Mouse (Mus musculus) kidney, embryonic 15.5 days (tissue): ENCODE measurements around the gene Ccdc91. TPM values are rescaled to one million over a fixed set of nuclear protein-coding genes. Genes with fewer than 3 reads are reported as not detected.

ENCODE experiments used
- ATAC-seq: fragments of 200-750 bp; cut with Nextera tagmentation; replicated peaks from 2 replicates; pipeline ENCODE4 v1.8.0; 2017; ENCODE audit warnings: moderate TSS enrichment; ENCODE audit not compliant: low FRiP score
- H3K27ac ChIP-seq: fragments of 300-500 bp; sonication (generic); 2 replicates; pipeline ENCODE4 v1.5.1; 2015; ENCODE audit warnings: mild to moderate bottlenecking, inconsistent platforms
- H3K27me3 ChIP-seq: fragments of 300-500 bp; sonication (generic); 2 replicates; pipeline ENCODE4 v1.6.1; 2015; ENCODE audit warnings: inconsistent platforms
- H3K36me3 ChIP-seq: fragments of 300-500 bp; sonication (generic); 2 replicates; pipeline ENCODE4 v1.6.1; 2015; ENCODE audit warnings: inconsistent platforms
- H3K4me1 ChIP-seq: fragments of 300-500 bp; sonication (generic); 2 replicates; pipeline ENCODE4 v1.6.1; 2015; ENCODE audit warnings: inconsistent platforms
- H3K4me2 ChIP-seq: fragments of 300-500 bp; sonication (generic); 2 replicates; pipeline ENCODE4 v1.6.1; 2015; ENCODE audit warnings: moderate library complexity, mild to moderate bottlenecking, inconsistent platforms
- H3K4me3 ChIP-seq: fragments of 300-500 bp; sonication (generic); replicated peaks from 2 replicates; pipeline ENCODE4 v1.5.1; 2015; ENCODE audit warnings: mild to moderate bottlenecking, inconsistent platforms
- H3K9ac ChIP-seq: fragments of 300-500 bp; sonication (generic); 2 replicates; pipeline ENCODE4 v1.6.1; 2015; ENCODE audit warnings: mild to moderate bottlenecking, inconsistent platforms
- H3K9me3 ChIP-seq: fragments of 300-500 bp; sonication (generic); replicated peaks from 2 replicates; pipeline ENCODE4 v1.6.1; 2016; ENCODE audit warnings: inconsistent platforms
- WGBS: fragments of 180-500 bp; shearing (Covaris S2); methylation state at CpG from one replicate; pipeline ENCODE4 v1.1.7; 2015; ENCODE audit warnings: mixed read lengths; 5-methylcytosine and 5-hydroxymethylcytosine counted together
- polyA plus RNA-seq: library from polyadenylated mRNA; unstranded; fragments of >200 nt; fragmentation: Nextera tagmentation; extraction: Ambion mirVana; gene quantifications from 2 replicates; pipeline ENCODE4 v1.2.1, GENCODE M21; 2015

Gene Ccdc91
- polyA plus RNA-seq: 25.2 and 29.3 TPM in 2 replicates

DNA sequence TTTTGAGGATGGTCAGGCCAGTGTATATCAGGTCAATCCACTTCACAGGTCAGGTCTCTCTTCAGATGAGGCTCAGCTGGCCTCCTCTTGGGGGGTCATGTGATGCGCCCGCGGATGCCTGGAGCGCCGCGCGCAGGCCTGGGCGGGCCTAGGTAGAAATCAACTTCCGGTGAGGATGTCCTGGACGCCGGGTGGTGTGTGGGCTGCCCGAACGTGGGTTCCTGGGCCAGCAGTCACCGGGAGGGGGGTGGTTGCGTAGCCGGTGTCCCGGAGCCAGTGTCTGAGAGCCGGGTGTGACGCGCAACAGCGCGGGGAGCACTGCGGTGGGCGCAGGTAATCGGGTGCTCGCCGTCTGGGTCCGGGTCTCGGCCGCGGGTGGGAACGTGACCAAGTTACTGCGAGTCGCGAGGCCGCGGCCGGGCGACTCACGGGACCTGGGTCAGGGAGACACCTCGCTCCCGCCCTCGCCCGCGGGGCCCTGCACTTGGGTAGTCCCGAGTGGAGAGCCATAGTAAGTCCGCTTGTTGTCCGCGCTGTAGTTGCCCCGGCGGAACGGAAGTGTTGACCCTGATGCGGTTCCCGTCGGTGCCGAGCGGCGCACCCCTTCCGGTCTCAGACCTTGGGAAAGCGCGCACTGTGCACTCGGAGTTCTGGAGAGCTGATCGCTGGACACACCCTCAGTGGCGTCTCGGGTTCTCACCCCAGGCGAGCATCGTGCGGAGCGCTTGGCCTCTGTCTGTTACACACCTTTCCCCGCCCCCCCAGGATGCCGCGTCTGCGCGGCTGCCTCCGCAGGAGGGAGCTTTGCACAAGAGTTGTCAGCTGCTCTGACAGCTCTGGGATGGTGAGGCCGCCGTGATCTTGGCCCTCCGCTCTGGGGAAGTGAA, at the start of gene Ccdc91:
Gene Ccdc91 (plus strand): TSS at position 102 of the 887 bp plus-strand sequence.
- Histone ChIP-seq H3K9ac (peak within 1 kb of the TSS; percentile 73), H3K4me1 (peaks cover 8% of the 10 kb centered on the region), H3K9me3 (no peaks in the 10 kb centered on the region), H3K4me2 (peak within 1 kb of the TSS; percentile 85), H3K4me3 (peak within 1 kb of the TSS; percentile 76), H3K27me3 (no peaks in the 10 kb centered on the region), H3K36me3 (no peaks in the 10 kb centered on the region), H3K27ac (peak within 1 kb of the TSS; percentile 87)
- WGBS: under 1% methylated on average over 75 of the region's 78 CpGs
- ATAC-seq: peak; percentile 99

DNA sequence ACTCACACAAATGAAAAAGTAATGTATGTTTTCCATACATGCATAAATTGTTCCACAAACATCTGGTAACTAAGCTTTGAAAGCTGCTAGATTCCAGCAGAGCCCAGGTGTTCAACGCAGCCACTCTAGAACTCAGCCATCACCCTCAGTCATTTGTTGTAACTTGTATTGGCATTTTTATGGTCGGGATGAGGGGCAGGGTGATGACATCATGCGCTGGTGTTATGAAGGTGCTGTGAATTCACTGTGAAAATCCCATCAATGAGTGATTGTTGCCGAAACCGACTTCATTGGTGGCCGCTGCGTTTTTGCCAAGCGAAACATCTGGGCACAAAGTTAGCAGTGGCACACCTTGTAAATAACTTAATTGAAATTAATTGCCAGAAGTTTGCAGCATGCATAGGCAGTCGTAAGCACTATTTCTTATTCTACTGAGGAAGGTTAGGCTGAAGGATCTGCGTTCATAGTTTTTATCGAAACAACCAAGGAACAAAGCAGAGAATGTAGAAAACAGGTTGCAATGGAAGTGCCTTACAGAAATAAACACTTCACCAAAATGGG, 48.6 kb upstream of the Ccdc91 start:
- Histone ChIP-seq H3K4me1 (no peaks in the 10 kb centered on the region), H3K4me3 (no peak overlapping the region), H3K9ac (no peak overlapping the region), H3K9me3 (no peaks in the 10 kb centered on the region), H3K36me3 (no peaks in the 10 kb centered on the region), H3K27me3 (no peaks in the 10 kb centered on the region), H3K4me2 (no peak overlapping the region), H3K27ac (no peak overlapping the region)
- ATAC-seq: no peak
- 82% methylated on average over 11 of the region's 11 CpGs for WGBS

DNA sequence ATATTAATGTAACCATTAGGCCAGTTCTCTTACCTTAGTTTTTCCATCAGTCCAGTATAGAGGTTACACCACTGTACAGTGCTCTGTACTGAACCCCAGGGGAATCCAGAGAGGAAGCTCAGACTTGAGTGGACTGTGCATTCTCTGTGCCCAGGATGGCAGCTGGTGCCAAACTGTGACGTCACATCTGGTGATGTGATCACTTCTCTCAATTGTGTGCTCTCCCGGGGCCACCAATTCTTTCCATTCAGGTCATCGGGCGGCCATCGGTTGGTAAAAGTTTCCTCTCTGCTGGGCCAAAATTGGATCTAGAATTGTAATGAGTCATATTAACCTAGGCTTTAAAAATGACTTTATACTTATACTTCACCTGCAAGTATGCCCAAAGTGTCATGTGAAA, 19.9 kb upstream of the Ccdc91 start:
- no peak for ATAC-seq
- 85% methylated on average over 5 of the region's 5 CpGs for WGBS

DNA sequence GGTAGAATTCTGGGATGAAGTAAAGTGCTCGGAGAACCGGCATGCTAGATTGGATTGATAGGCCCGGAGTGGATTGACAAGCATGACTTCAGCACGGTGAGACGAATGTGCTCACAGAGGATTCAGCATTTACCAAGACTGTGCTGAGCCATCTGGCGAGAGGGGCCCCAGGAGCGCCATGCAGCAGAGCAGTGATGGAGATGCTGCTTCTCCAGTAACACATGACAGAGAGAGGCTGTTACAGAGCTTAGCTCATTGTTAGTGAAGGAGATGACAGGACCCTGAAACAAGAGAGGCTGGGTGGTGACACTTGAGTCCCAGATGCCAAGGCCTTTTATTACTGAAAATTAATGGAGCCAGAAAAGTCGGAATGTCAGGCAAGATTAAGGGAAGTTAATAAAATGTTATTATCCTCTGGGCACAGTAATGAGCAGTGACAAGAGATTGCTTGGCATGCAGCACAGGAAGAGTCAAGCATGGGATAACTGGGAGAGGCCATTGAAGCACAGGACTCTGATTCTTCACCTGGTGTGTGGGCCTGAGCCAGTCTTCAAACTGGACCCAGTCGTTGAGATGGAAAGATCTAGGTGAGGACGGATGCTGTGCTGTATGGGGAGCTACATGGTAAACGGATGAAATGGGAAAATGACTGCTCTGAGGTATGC, 16.9 kb upstream of the Ccdc91 start:
- Histone ChIP-seq H3K4me2 (no peak overlapping the region), H3K27ac (no peak overlapping the region), H3K4me1 (no peaks in the 10 kb centered on the region), H3K9ac (no peak overlapping the region), H3K4me3 (no peak overlapping the region), H3K9me3 (no peaks in the 10 kb centered on the region), H3K36me3 (no peaks in the 10 kb centered on the region), H3K27me3 (no peaks in the 10 kb centered on the region)
- peak; percentile 94 for ATAC-seq
- 47% methylated on average over 11 of the region's 11 CpGs for WGBS

More for the DNA sequence above, 19.9 kb upstream of the Ccdc91 start:
- no peaks in the 10 kb centered on the region for H3K9me3 ChIP-seq
- H3K36me3 ChIP-seq: no peaks in the 10 kb centered on the region
- no peaks in the 10 kb centered on the region for H3K4me1 ChIP-seq
- no peak overlapping the region for H3K9ac ChIP-seq
- H3K27me3 ChIP-seq: no peaks in the 10 kb centered on the region
- no peak overlapping the region for H3K4me3 ChIP-seq
- no peak overlapping the region for H3K27ac ChIP-seq
- H3K4me2 ChIP-seq: no peak overlapping the region

- no peaks in the 10 kb centered on the region for H3K27me3 ChIP-seq
- no peaks in the 10 kb centered on the region for H3K36me3 ChIP-seq
- ATAC-seq: no peak
- no peak overlapping the region for H3K4me2 ChIP-seq
- H3K4me1 ChIP-seq: no peaks in the 10 kb centered on the region
- H3K27ac ChIP-seq: no peak overlapping the region
- 52% methylated on average over 5 of the region's 5 CpGs for WGBS
- H3K9ac ChIP-seq: no peak overlapping the region
- H3K4me3 ChIP-seq: no peak overlapping the region
- no peaks in the 10 kb centered on the region for H3K9me3 ChIP-seq
Observed at GRCm38 (mm10) chr6:147470016-147470415, 5.6 kb upstream of the Ccdc91 start.

GRCm38 (mm10) chr6:147481141-147481540, 5.5 kb downstream of the Ccdc91 start:
- Histone ChIP-seq H3K27ac (no peak overlapping the region), H3K36me3 (no peaks in the 10 kb centered on the region), H3K4me1 (peaks cover 5% of the 10 kb centered on the region), H3K9me3 (no peaks in the 10 kb centered on the region), H3K27me3 (no peaks in the 10 kb centered on the region), H3K4me2 (no peak overlapping the region), H3K4me3 (no peak overlapping the region), H3K9ac (no peak overlapping the region)
- 92% methylated on average over 5 of the region's 5 CpGs for WGBS
- ATAC-seq: no peak

DNA sequence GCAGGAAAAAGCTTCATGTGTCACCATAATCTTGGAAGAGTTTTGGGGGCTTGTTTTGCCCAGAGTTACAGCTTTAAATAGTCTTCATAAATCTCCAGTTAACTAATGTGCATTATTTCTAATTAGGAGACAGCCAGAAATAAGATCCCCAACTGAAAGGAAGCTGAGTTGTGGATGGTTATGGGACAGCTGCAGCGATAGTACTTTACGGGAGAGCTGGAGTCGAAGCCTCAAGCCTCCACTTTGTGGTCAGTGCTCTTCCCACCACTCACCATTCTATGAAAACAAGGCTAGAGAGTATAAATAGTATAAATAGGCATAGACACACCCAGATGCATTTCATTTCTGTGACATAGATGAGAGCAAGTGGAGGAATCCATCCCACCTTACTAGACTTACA, 14.5 kb downstream of the Ccdc91 start:
- no peak for ATAC-seq
- Histone ChIP-seq H3K36me3 (no peaks in the 10 kb centered on the region), H3K4me1 (no peaks in the 10 kb centered on the region), H3K9me3 (no peaks in the 10 kb centered on the region), H3K27me3 (no peaks in the 10 kb centered on the region), H3K4me2 (no peak overlapping the region), H3K9ac (no peak overlapping the region), H3K27ac (no peak overlapping the region), H3K4me3 (no peak overlapping the region)
- WGBS: 91% methylated on average over 3 of the region's 3 CpGs

DNA sequence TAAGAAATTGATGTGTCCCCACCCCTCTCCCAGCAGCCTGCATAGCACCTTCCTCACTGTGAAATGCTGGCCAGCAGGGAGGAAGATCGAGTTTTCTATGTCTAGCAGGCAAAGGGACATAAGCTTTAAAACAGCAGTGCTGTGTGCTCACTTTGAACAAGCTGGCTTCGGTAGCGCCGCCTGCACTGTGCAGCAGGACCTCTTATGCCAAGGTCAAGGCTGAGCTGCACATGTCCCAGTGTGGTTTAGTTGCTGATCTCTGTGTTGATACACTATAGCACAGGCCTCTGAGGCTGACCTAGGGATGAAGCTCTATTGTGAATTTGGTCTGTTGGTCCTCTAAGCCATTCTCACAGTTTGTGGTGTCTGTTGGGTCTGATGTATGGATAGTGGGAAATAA, 16.9 kb downstream of the Ccdc91 start:
- no peak for ATAC-seq
- Histone ChIP-seq H3K27ac (no peak overlapping the region), H3K4me3 (no peak overlapping the region), H3K36me3 (no peaks in the 10 kb centered on the region), H3K4me2 (no peak overlapping the region), H3K9me3 (no peaks in the 10 kb centered on the region), H3K9ac (no peak overlapping the region), H3K4me1 (no peaks in the 10 kb centered on the region), H3K27me3 (no peaks in the 10 kb centered on the region)
- WGBS: 88% methylated on average over 4 of the region's 4 CpGs

DNA sequence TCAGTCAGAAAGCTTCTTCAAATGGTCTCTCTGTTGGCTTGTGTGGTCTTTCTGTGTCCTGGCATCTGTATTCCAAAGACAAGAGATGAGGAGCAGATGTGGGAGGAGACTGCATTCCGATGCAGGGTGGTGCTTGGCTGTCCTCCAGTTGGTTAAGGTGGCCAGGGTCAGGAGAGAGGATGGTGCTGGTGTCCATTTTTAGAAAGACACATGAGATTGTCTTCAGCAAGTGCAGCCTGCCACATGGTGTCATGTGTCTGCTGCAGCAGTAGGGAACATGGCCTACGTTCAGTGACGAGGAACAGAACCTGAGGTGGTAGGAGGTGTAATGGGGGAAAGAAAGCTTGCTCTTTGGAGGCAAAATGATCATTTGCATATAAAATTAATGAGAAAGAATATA, 25.8 kb downstream of the Ccdc91 start:
- no peaks in the 10 kb centered on the region for H3K9me3 ChIP-seq
- H3K4me2 ChIP-seq: no peak overlapping the region
- H3K9ac ChIP-seq: no peak overlapping the region
- no peaks in the 10 kb centered on the region for H3K4me1 ChIP-seq
- H3K27me3 ChIP-seq: no peaks in the 10 kb centered on the region
- no peak overlapping the region for H3K27ac ChIP-seq
- 82% methylated on average over 3 of the region's 3 CpGs for WGBS
- H3K4me3 ChIP-seq: no peak overlapping the region
- H3K36me3 ChIP-seq: no peaks in the 10 kb centered on the region
- ATAC-seq: no peak

- no peak for ATAC-seq
- H3K9me3 ChIP-seq: no peaks in the 10 kb centered on the region
- H3K9ac ChIP-seq: no peak overlapping the region
- 62% methylated on average over 9 of the region's 9 CpGs for WGBS
- H3K4me2 ChIP-seq: no peak overlapping the region
- H3K36me3 ChIP-seq: no peaks in the 10 kb centered on the region
- H3K4me3 ChIP-seq: no peak overlapping the region
- H3K27ac ChIP-seq: no peak overlapping the region
- no peaks in the 10 kb centered on the region for H3K27me3 ChIP-seq
- H3K4me1 ChIP-seq: no peaks in the 10 kb centered on the region
Observed at GRCm38 (mm10) chr6:147506074-147506473, 30.4 kb downstream of the Ccdc91 start.

DNA sequence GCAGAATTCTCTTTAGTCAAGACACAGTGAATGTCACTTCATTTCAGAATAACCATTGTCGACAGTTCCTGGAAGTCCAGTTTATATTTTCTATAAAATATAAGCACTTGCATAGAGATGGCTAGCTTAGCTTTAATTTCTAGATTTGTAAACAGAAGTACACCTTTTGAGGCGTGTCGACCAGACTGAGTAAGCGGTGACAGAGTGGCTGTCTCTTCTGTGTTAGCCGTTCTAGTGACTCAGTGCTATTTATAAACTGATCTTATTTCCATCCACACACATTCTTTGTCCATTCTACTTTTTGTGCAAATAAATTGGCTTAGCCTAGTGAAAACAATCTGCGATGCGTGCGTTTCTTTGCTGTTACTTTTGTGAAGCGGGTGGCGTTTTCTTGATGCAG, 30.9 kb downstream of the Ccdc91 start:
- H3K4me3 ChIP-seq: no peak overlapping the region
- H3K36me3 ChIP-seq: no peaks in the 10 kb centered on the region
- no peak for ATAC-seq
- no peaks in the 10 kb centered on the region for H3K27me3 ChIP-seq
- whole genome bisulfite sequencing: 83% methylated on average over 10 of the region's 10 CpGs
- H3K9ac ChIP-seq: no peak overlapping the region
- no peak overlapping the region for H3K27ac ChIP-seq
- no peaks in the 10 kb centered on the region for H3K4me1 ChIP-seq
- no peaks in the 10 kb centered on the region for H3K9me3 ChIP-seq
- H3K4me2 ChIP-seq: no peak overlapping the region

DNA sequence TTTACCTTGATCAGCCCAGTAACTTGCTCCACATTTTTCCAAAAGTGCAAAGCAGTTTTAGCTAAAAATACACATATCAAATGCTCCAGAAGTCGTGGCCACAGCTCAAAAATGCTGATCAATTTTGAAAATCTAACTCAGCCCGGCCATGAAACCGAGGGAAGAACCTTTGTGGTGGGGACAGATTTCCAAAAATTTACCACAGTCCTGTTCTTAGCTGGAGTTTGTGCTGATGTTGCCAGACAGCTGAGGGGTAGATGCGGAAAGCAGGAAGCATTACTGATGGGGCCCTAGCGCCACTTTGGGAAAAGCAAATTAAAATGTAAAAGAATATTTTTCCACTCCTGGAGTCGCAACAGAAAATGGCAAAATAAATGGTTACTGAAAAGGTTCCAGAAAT, 31.6 kb downstream of the Ccdc91 start:
- Histone ChIP-seq H3K27me3 (no peaks in the 10 kb centered on the region), H3K9me3 (no peaks in the 10 kb centered on the region), H3K4me1 (no peaks in the 10 kb centered on the region), H3K36me3 (no peaks in the 10 kb centered on the region), H3K4me3 (no peak overlapping the region), H3K4me2 (no peak overlapping the region), H3K27ac (no peak overlapping the region), H3K9ac (no peak overlapping the region)
- 85% methylated on average over 6 of the region's 6 CpGs for WGBS
- no peak for ATAC-seq
